Mouse (Mus musculus) fibroblast of lung, adult 2 months (primary cell): Measurements from ENCODE around the gene Crym.

Source experiments
- DNase-seq: peaks from one replicate; pipeline ENCODE4 v3.0.0-alpha.2; 2011; ENCODE audit warnings: low read depth

Crym gene

GRCm38 (mm10) chr7:120158121-120158613, 43.7 kb downstream of the Crym start:
- DNase-seq, result no peak

- DNase-seq, result no peak
Measured at GRCm38 (mm10) chr7:120157575-120158061, 44.3 kb downstream of the Crym start.

- DNase-seq, result peak; percentile 5
Measured at GRCm38 (mm10) chr7:120156841-120157409, 45.0 kb downstream of the Crym start.

GRCm38 (mm10) chr7:120150898-120151297, 51.0 kb downstream of the Crym start:
- no peak for DNase-seq

- no peak for DNase-seq
Measured at GRCm38 (mm10) chr7:120150257-120150656, 51.7 kb downstream of the Crym start.

- no peak for DNase-seq
Measured at GRCm38 (mm10) chr7:120145191-120145590, 56.7 kb downstream of the Crym start, which contains the start of gene Zp2. Zp2 (minus strand) TSS chr7:120145291.

GRCm38 (mm10) chr7:120142743-120143142, 59.2 kb downstream of the Crym start:
- DNase-seq, result no peak
